Mouse (Mus musculus): ENCODE results near the gene Lrrc20. TPM values are rescaled to one million over a fixed set of nuclear protein-coding genes. Genes with fewer than 3 reads are reported as not detected.

The Lrrc20 gene
- polyA plus RNA-seq, 2 experiments = 6.1 to 6.4 TPM

DNA sequence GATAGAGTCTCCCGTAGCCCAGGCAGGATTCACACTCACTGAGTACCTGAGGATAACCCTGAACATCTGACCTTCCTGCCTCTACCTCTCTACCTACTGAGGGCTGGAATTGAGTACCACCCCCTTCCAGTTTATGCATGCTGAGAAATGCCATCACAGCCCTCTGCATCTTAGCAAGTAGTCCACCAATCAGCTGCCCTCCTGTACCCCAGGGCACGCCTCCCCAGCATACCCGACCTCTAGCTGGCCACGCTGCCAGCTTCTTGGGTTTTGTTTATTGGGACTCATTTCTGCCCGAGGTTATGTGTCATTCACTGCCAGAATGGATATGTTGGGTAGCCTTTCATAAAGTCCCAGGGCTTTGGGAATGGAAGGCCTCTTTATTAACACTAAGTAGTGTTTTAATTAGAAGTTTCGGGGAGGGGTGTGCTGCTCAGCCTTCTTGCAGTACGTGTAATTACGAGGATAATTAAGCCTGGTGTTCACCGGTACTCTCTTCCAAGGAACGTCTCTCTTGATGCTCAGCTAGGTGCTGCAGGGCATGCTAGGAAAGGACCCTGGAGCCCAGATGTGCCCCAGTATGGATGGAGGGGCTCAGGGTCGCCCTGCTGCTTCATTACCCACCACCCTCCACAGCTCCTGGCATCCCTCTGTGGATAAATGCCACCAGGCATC, 36.8 kb downstream of the Lrrc20 start:
- no peak overlapping the region for H3K4me2 ChIP-seq (ENCODE audit: low read depth)
- WGBS (ENCODE audit: insufficient replicate concordance) = 74% methylated on average over 11 of the region's 11 CpGs
- H3K9me3 ChIP-seq (ENCODE audit: control insufficient read depth, low read length) = no peaks in the 10 kb centered on the region
- H3K9ac ChIP-seq (replicated peaks) = no peak overlapping the region
- DNase-seq (ENCODE audit: low read depth in 3 of 3, low spot score in 3 of 3) (no peak), ATAC-seq (ENCODE audit: insufficient read depth) (no peak)
- TF ChIP-seq CTCF (IDR thresholded peaks at IDR 0.05; ENCODE audit: low read depth) = no peak
- no peak overlapping the region for H3K4me3 ChIP-seq (ENCODE audit: insufficient read depth in 1 of 2, low read depth in 2 of 2, low read length in 2 of 2)
- H3K27ac ChIP-seq = no peak overlapping the region
- H3K36me3 ChIP-seq (replicated peaks; ENCODE audit: control insufficient read depth, insufficient read depth, low read depth) = no peaks in the 10 kb centered on the region
- H3K27me3 ChIP-seq (ENCODE audit: control insufficient read depth, insufficient read depth, low read length) = no peaks in the 10 kb centered on the region
- H3K4me1 ChIP-seq (replicated peaks; ENCODE audit: control insufficient read depth in 2 of 2, insufficient read depth in 2 of 2, low read length in 1 of 2) = peaks cover 12 to 15% of the 10 kb centered on the region in 2 experiments

DNA sequence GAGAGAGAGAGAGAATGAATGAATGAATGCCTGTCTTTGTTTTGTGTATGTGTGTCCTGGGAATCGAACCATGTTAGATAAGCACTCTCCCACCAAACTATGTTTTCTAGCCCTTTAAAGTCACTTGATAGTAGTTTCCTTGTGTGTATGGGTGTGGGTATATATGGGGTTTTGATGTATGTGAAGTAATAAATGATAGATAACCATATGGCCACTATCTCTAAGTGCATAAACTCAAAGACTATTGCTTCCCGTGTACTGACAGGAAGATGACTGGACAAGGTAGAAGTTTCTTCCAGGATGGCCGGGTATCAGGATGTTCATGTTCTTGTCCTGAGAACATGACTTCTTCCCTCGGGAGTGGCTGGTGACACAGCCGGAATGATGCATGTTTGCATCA, 41.3 kb downstream of the Lrrc20 start:
- ATAC-seq (ENCODE audit: insufficient read depth) (peak; percentile 76), DNase-seq (ENCODE audit: low read depth in 3 of 3, low spot score in 3 of 3) (peak; percentile 22 to 32 (median 26))
- Histone ChIP-seq H3K9ac (replicated peaks) (no peak overlapping the region), H3K4me1 (replicated peaks; ENCODE audit: control insufficient read depth in 2 of 2, insufficient read depth in 2 of 2, low read length in 1 of 2) (peaks cover 15 to 16% of the 10 kb centered on the region in 2 experiments), H3K27ac (no peak overlapping the region), H3K36me3 (replicated peaks; ENCODE audit: control insufficient read depth, insufficient read depth, low read depth) (no peaks in the 10 kb centered on the region), H3K4me2 (ENCODE audit: low read depth) (0 out of 2 replicates have a peak overlapping the region, but pooled peaks have one; percentile 0), H3K27me3 (ENCODE audit: control insufficient read depth, insufficient read depth, low read length) (no peaks in the 10 kb centered on the region), H3K9me3 (ENCODE audit: control insufficient read depth, low read length) (no peaks in the 10 kb centered on the region), H3K4me3 (ENCODE audit: insufficient read depth in 1 of 2, low read depth in 2 of 2, low read length in 2 of 2) (no peak overlapping the region)
- no peak for TF ChIP-seq EP300 (IDR thresholded peaks at IDR 0.05; ENCODE audit: low read depth)
- no peak for TF ChIP-seq CTCF (IDR thresholded peaks at IDR 0.05; ENCODE audit: low read depth)
- WGBS (ENCODE audit: insufficient replicate concordance) = 22% methylated on average over 5 of the region's 5 CpGs

DNA sequence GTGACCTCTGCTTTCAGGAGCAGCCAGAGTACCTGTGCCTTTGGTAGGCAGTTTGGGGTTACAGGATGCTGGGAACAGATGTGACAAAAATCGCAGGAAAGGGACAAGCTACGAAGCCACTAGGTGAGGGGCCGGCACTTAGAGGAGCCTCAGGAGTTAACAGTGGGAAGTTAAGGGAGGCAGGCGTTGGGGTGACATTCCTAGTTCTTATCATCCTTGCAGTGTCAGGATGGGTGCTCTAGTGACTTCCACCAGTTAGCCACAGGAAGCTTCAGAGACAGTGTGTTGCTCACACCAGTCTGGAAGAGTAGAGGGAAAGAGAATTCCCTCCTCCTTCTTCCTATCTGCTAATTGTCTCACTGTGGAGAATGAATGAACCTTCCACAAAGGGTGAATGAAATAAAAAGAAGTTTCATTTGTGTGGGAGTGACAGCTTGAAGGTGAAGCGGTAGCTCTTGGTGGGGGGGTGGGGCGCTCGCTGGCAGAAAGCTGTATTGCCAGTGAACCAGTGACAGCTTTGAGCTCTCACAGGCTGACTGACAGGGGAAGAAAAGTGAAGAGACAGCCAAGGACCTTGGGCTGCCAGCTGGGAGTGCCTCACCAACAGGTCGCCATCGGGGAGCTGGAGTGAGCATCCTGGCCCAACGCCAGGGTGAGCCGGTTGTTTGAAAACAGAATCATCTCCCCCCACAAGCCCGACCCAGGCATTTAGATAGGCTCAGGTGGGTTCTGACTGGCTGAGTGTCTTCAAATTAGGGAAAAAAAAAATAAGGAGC, 41.9 kb downstream of the Lrrc20 start:
- Histone ChIP-seq H3K27me3 (ENCODE audit: control insufficient read depth, insufficient read depth, low read length) (no peaks in the 10 kb centered on the region), H3K27ac (no peak overlapping the region), H3K36me3 (replicated peaks; ENCODE audit: control insufficient read depth, insufficient read depth, low read depth) (no peaks in the 10 kb centered on the region), H3K9ac (replicated peaks) (no peak overlapping the region), H3K4me3 (ENCODE audit: insufficient read depth in 1 of 2, low read depth in 2 of 2, low read length in 2 of 2) (no peak overlapping the region), H3K9me3 (ENCODE audit: control insufficient read depth, low read length) (no peaks in the 10 kb centered on the region), H3K4me1 (replicated peaks; ENCODE audit: control insufficient read depth in 2 of 2, insufficient read depth in 2 of 2, low read length in 1 of 2) (peaks cover 15 to 16% of the 10 kb centered on the region in 2 experiments), H3K4me2 (ENCODE audit: low read depth) (no peak overlapping the region)
- ATAC-seq (ENCODE audit: insufficient read depth) (no peak), DNase-seq (ENCODE audit: low read depth in 3 of 3, low spot score in 3 of 3) (no peak)
- TF ChIP-seq EP300 (IDR thresholded peaks at IDR 0.05; ENCODE audit: low read depth) (no peak), CTCF (IDR thresholded peaks at IDR 0.05; ENCODE audit: low read depth) (no peak)
- 53% methylated on average over 12 of the region's 12 CpGs for WGBS (ENCODE audit: insufficient replicate concordance)

DNA sequence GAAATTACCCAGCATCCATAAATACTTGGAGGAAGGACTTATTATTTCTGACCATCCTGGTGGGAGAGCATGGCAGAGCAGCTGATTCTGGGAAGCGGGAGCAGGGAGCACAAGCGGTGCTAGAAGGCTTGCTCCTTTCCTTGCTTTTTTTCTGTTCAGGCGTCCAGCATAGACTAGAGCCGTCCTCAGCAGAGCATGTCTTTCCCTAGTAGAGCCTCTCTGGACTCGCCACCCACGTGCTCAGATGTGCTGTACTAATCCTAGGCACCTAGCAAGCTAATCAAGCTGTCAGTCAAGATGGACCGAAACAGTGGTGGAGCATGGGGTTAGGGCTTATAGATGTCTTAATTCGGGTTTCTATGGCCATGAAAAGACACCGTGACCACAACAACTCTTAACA, 42.7 kb downstream of the Lrrc20 start:
- no peaks in the 10 kb centered on the region for H3K9me3 ChIP-seq (ENCODE audit: control insufficient read depth, low read length)
- ATAC-seq (ENCODE audit: insufficient read depth) (no peak), DNase-seq (ENCODE audit: low read depth in 3 of 3, low spot score in 3 of 3) (no peak)
- TF ChIP-seq EP300 (IDR thresholded peaks at IDR 0.05; ENCODE audit: low read depth) (no peak), CTCF (IDR thresholded peaks at IDR 0.05; ENCODE audit: low read depth) (no peak)
- H3K27ac ChIP-seq = no peak overlapping the region
- 83% methylated on average over 9 of the region's 9 CpGs for WGBS (ENCODE audit: insufficient replicate concordance)
- no peaks in the 10 kb centered on the region for H3K36me3 ChIP-seq (replicated peaks; ENCODE audit: control insufficient read depth, insufficient read depth, low read depth)
- H3K4me2 ChIP-seq (ENCODE audit: low read depth) = no peak overlapping the region
- no peaks in the 10 kb centered on the region for H3K27me3 ChIP-seq (ENCODE audit: control insufficient read depth, insufficient read depth, low read length)
- no peak overlapping the region for H3K9ac ChIP-seq (replicated peaks)
- no peak overlapping the region for H3K4me3 ChIP-seq (ENCODE audit: insufficient read depth in 1 of 2, low read depth in 2 of 2, low read length in 2 of 2)
- H3K4me1 ChIP-seq (replicated peaks; ENCODE audit: control insufficient read depth in 2 of 2, insufficient read depth in 2 of 2, low read length in 1 of 2) = peaks cover 15 to 16% of the 10 kb centered on the region in 2 experiments

DNA sequence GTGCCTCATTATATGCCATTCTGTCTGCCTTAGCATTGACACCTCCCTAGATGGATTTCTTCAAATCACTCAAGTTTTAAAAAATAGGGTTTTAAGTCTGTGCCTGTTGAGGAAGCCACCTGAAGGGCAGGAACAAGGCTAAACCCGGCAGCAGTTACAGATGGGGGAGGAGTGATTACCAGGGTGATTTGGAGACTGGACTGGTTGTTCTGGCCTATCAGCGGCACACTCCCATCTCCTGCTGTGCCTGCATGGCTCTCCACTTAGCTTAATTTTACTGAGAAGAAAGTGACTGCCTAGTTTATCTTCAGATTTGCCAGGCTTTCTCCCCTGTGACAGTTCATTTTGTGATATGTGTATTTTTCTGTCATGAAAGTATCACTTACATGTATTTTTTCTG, 43.9 kb downstream of the Lrrc20 start:
- Histone ChIP-seq H3K36me3 (replicated peaks; ENCODE audit: control insufficient read depth, insufficient read depth, low read depth) (no peaks in the 10 kb centered on the region), H3K9ac (replicated peaks) (no peak overlapping the region), H3K27me3 (ENCODE audit: control insufficient read depth, insufficient read depth, low read length) (no peaks in the 10 kb centered on the region), H3K4me1 (replicated peaks; ENCODE audit: control insufficient read depth in 2 of 2, insufficient read depth in 2 of 2, low read length in 1 of 2) (peaks cover 15 to 16% of the 10 kb centered on the region in 2 experiments), H3K4me2 (ENCODE audit: low read depth) (no peak overlapping the region), H3K9me3 (ENCODE audit: control insufficient read depth, low read length) (no peaks in the 10 kb centered on the region), H3K27ac (no peak overlapping the region), H3K4me3 (ENCODE audit: insufficient read depth in 1 of 2, low read depth in 2 of 2, low read length in 2 of 2) (no peak overlapping the region)
- ATAC-seq (ENCODE audit: insufficient read depth) (0 out of 2 replicates have a peak, but pooled peaks have one; percentile 33), DNase-seq (ENCODE audit: low read depth in 3 of 3, low spot score in 3 of 3) (no peak)
- 35% methylated on average over 2 of the region's 2 CpGs for WGBS (ENCODE audit: insufficient replicate concordance)
- TF ChIP-seq CTCF (IDR thresholded peaks at IDR 0.05; ENCODE audit: low read depth) = no peak
- TF ChIP-seq EP300 (IDR thresholded peaks at IDR 0.05; ENCODE audit: low read depth) = no peak

Measured in liver, embryonic 14.5 days (tissue).